Mouse (Mus musculus): Measurements from ENCODE around the gene Nos1.

DNA sequence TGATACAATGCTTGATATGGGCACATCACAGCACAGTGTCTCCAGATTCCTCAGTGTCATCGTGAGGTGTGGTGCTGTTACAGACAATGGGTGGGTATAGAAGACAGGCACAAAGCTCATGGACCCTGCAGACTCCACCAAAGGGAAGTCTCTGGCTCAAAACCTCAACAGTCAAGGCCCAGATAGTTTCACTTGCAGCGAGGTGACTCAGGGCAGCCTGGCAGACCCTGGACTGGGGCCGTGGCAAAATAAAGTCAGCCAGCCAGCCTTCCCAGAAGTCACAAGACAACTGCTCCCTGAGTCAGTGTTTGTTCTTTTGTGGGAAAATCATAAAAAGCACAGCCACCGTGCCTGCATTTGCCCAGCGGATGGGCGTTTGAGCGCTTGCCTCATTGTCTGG lies 93.4 kb downstream of the Nos1 start:
- TF ChIP-seq GATA1 (IDR thresholded peaks at IDR 0.05; ENCODE audit: borderline replicate concordance, low read length) (no peak), FLI1 (IDR thresholded peaks at IDR 0.05; ENCODE audit: low read length) (no peak)

All from megakaryocyte, embryonic 14.5 days (primary cell).